Mouse (Mus musculus): ENCODE measurements around the gene Atr. TPM values are rescaled to one million over a fixed set of nuclear protein-coding genes. Genes with fewer than 3 reads are reported as not detected.
"Not testable (repeated sequence)": the region's sequence is repeated elsewhere in the genome, so short reads cannot be mapped to it uniquely, and the experiment has no call there.

Atr gene
- polyA plus RNA-seq, 1 experiment from 2014 or later = 21.8 TPM

GRCm38 (mm10) chr9:95954585-95955461, 97.4 kb downstream of the Atr start, which contains the start of gene Xrn1:
Xrn1 (plus strand) TSS chr9:95954760.
- H3K4me3 ChIP-seq = peak within 1 kb of the TSS; percentile 69
- no peaks in the 10 kb centered on the region for H3K27me3 ChIP-seq (replicated peaks; ENCODE audit: low read depth, poor library complexity, severe bottlenecking)
- H3K4me1 ChIP-seq = peaks cover 4% of the 10 kb centered on the region; the same call in 1 of the 2 replicates
- peaks cover 36% of the 10 kb centered on the region for H3K36me3 ChIP-seq (replicated peaks)
- peak within 1 kb of the TSS; percentile 92 for H3K27ac ChIP-seq (replicated peaks)
- peak; percentile 93 for DNase-seq (ENCODE audit: low spot score)
- no peaks in the 10 kb centered on the region for H3K9me3 ChIP-seq
- 0% methylated on average over 57 of the region's 57 CpGs for WGBS

GRCm38 (mm10) chr9:95957611-95958010, 100.2 kb downstream of the Atr start:
- H3K27ac ChIP-seq (replicated peaks) = no peak overlapping the region
- H3K4me1 ChIP-seq = peaks cover 4% of the 10 kb centered on the region; the same call in 1 of the 2 replicates
- no peaks in the 10 kb centered on the region for H3K27me3 ChIP-seq (replicated peaks; ENCODE audit: low read depth, poor library complexity, severe bottlenecking)
- WGBS = 92% methylated on average over 2 of the region's 2 CpGs
- no peaks in the 10 kb centered on the region for H3K9me3 ChIP-seq
- DNase-seq (ENCODE audit: low spot score) = no peak
- peaks cover 28% of the 10 kb centered on the region for H3K36me3 ChIP-seq (replicated peaks)
- H3K4me3 ChIP-seq = no peak overlapping the region

- 93% methylated on average over 7 of the region's 7 CpGs for WGBS
- Histone ChIP-seq H3K27me3 (replicated peaks; ENCODE audit: low read depth, poor library complexity, severe bottlenecking) (no peaks in the 10 kb centered on the region), H3K9me3 (no peaks in the 10 kb centered on the region), H3K36me3 (replicated peaks) (peaks cover 32% of the 10 kb centered on the region), H3K4me3 (no peak overlapping the region), H3K4me1 (peaks cover 4% of the 10 kb centered on the region; the same call in 1 of the 2 replicates), H3K27ac (replicated peaks) (no peak overlapping the region)
- no peak for DNase-seq (ENCODE audit: low spot score)
Observed at GRCm38 (mm10) chr9:95958041-95958730, 100.8 kb downstream of the Atr start.

- 92% methylated on average over 2 of the region's 2 CpGs for WGBS
- not testable (repeated sequence) for H3K4me3 ChIP-seq; H3K4me1 ChIP-seq; H3K27ac ChIP-seq (replicated peaks); H3K9me3 ChIP-seq; H3K27me3 ChIP-seq (replicated peaks; ENCODE audit: low read depth, poor library complexity, severe bottlenecking); DNase-seq (ENCODE audit: low spot score)
- peaks cover 37% of the 10 kb centered on the region for H3K36me3 ChIP-seq (replicated peaks)
Observed at GRCm38 (mm10) chr9:95958731-95959105, 101.3 kb downstream of the Atr start.

GRCm38 (mm10) chr9:95959246-95959645, 101.8 kb downstream of the Atr start:
- peaks cover 42% of the 10 kb centered on the region for H3K36me3 ChIP-seq (replicated peaks)
- peaks cover 4% of the 10 kb centered on the region; the same call in 1 of the 2 replicates for H3K4me1 ChIP-seq
- no peak overlapping the region for H3K4me3 ChIP-seq
- H3K27me3 ChIP-seq (replicated peaks; ENCODE audit: low read depth, poor library complexity, severe bottlenecking) = no peaks in the 10 kb centered on the region
- no peak overlapping the region for H3K27ac ChIP-seq (replicated peaks)
- H3K9me3 ChIP-seq = no peaks in the 10 kb centered on the region
- 94% methylated on average over 6 of the region's 6 CpGs for WGBS
- no peak for DNase-seq (ENCODE audit: low spot score)

GRCm38 (mm10) chr9:95959732-95960428, 102.5 kb downstream of the Atr start:
- Histone ChIP-seq H3K4me1 (peaks cover 4% of the 10 kb centered on the region; the same call in 1 of the 2 replicates), H3K36me3 (replicated peaks) (peaks cover 48% of the 10 kb centered on the region), H3K27me3 (replicated peaks; ENCODE audit: low read depth, poor library complexity, severe bottlenecking) (no peaks in the 10 kb centered on the region), H3K9me3 (no peaks in the 10 kb centered on the region), H3K4me3 (no peak overlapping the region), H3K27ac (replicated peaks) (no peak overlapping the region)
- 95% methylated on average over 3 of the region's 3 CpGs for WGBS
- no peak for DNase-seq (ENCODE audit: low spot score)

- no peak overlapping the region for H3K4me3 ChIP-seq
- H3K27me3 ChIP-seq (replicated peaks; ENCODE audit: low read depth, poor library complexity, severe bottlenecking) = no peaks in the 10 kb centered on the region
- peaks cover 4% of the 10 kb centered on the region; the same call in 1 of the 2 replicates for H3K4me1 ChIP-seq
- H3K27ac ChIP-seq (replicated peaks) = no peak overlapping the region
- no peak for DNase-seq (ENCODE audit: low spot score)
- H3K36me3 ChIP-seq (replicated peaks) = peaks cover 60% of the 10 kb centered on the region
- no peaks in the 10 kb centered on the region for H3K9me3 ChIP-seq
Observed at GRCm38 (mm10) chr9:95961058-95961457, 103.7 kb downstream of the Atr start.

- Histone ChIP-seq H3K4me1 (no peaks in the 10 kb centered on the region), H3K27ac (replicated peaks) (no peak overlapping the region), H3K9me3 (no peaks in the 10 kb centered on the region), H3K36me3 (replicated peaks) (peaks cover 65% of the 10 kb centered on the region), H3K4me3 (no peak overlapping the region), H3K27me3 (replicated peaks; ENCODE audit: low read depth, poor library complexity, severe bottlenecking) (no peaks in the 10 kb centered on the region)
- WGBS = 96% methylated on average over 13 of the region's 13 CpGs
- DNase-seq (ENCODE audit: low spot score) = no peak
Observed at GRCm38 (mm10) chr9:95964037-95964436, 106.6 kb downstream of the Atr start.

GRCm38 (mm10) chr9:95978279-95978678, 120.9 kb downstream of the Atr start:
- no peaks in the 10 kb centered on the region for H3K27me3 ChIP-seq (replicated peaks; ENCODE audit: low read depth, poor library complexity, severe bottlenecking)
- no peaks in the 10 kb centered on the region for H3K4me1 ChIP-seq
- H3K4me3 ChIP-seq = no peak overlapping the region
- no peak for DNase-seq (ENCODE audit: low spot score)
- H3K27ac ChIP-seq (replicated peaks) = no peak overlapping the region
- H3K9me3 ChIP-seq = no peaks in the 10 kb centered on the region
- H3K36me3 ChIP-seq (replicated peaks) = peaks cover 93% of the 10 kb centered on the region
- WGBS = 89% methylated on average over 2 of the region's 2 CpGs

GRCm38 (mm10) chr9:95979896-95980295, 122.5 kb downstream of the Atr start:
- DNase-seq (ENCODE audit: low spot score) = no peak
- Histone ChIP-seq H3K27me3 (replicated peaks; ENCODE audit: low read depth, poor library complexity, severe bottlenecking) (no peaks in the 10 kb centered on the region), H3K9me3 (no peaks in the 10 kb centered on the region), H3K36me3 (replicated peaks) (peaks cover 92% of the 10 kb centered on the region), H3K27ac (replicated peaks) (no peak overlapping the region), H3K4me3 (no peak overlapping the region), H3K4me1 (no peaks in the 10 kb centered on the region)
- WGBS = 90% methylated on average over 6 of the region's 6 CpGs

GRCm38 (mm10) chr9:95992255-95992654, 134.9 kb downstream of the Atr start:
- H3K9me3 ChIP-seq = no peaks in the 10 kb centered on the region
- H3K4me3 ChIP-seq = no peak overlapping the region
- H3K4me1 ChIP-seq = no peaks in the 10 kb centered on the region
- no peak overlapping the region for H3K27ac ChIP-seq (replicated peaks)
- H3K27me3 ChIP-seq (replicated peaks; ENCODE audit: low read depth, poor library complexity, severe bottlenecking) = no peaks in the 10 kb centered on the region
- 96% methylated on average over 2 of the region's 2 CpGs for WGBS
- no peak for DNase-seq (ENCODE audit: low spot score)
- H3K36me3 ChIP-seq (replicated peaks) = peaks cover 83% of the 10 kb centered on the region
